Mouse (Mus musculus): ENCODE results near the gene Tspan17. TPM values are rescaled to one million over a fixed set of nuclear protein-coding genes. Genes with fewer than 3 reads are reported as not detected.

Gene Tspan17
- polyA plus RNA-seq, 1 experiment from 2014 or later: 8.7 TPM

DNA sequence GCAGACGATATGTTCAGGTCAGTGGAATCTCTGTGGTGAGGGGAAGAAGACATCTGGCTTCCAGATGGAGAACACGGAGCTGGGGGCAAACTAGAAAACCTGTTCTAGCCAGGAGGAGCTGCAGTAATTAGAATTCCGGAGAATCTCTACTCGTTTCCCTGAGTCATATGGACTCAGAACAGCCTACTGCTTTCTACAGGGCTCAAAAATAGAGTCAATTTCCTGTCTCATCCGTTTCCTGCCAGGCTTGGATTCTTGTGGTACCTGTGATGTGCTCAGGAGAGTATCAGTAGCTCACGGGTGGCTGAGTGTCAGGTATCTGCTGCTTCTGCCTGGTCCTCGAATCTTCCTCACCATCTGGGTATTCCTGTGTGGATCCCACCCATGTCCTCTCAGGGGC is 22.3 kb downstream of the Tspan17 start:
- no peaks in the 10 kb centered on the region for H3K27me3 ChIP-seq (ENCODE audit: insufficient read depth, low read length)
- no peak overlapping the region for H3K9ac ChIP-seq
- ATAC-seq (ENCODE audit: insufficient read depth) (no peak), DNase-seq (no peak)
- H3K9me3 ChIP-seq (ENCODE audit: low read depth, low read length): no peaks in the 10 kb centered on the region
- H3K27ac ChIP-seq (ENCODE audit: low read depth): no peak overlapping the region
- no peak overlapping the region for H3K4me2 ChIP-seq
- TF ChIP-seq CTCF (IDR thresholded peaks at IDR 0.05; ENCODE audit: low read depth): no peak
- 59% methylated on average over 7 of the region's 7 CpGs for WGBS
- H3K36me3 ChIP-seq (ENCODE audit: insufficient read depth): no peaks in the 10 kb centered on the region
- H3K4me1 ChIP-seq (ENCODE audit: insufficient read depth): no peaks in the 10 kb centered on the region
- H3K4me3 ChIP-seq (ENCODE audit: low read depth, low read length): no peak overlapping the region

DNA sequence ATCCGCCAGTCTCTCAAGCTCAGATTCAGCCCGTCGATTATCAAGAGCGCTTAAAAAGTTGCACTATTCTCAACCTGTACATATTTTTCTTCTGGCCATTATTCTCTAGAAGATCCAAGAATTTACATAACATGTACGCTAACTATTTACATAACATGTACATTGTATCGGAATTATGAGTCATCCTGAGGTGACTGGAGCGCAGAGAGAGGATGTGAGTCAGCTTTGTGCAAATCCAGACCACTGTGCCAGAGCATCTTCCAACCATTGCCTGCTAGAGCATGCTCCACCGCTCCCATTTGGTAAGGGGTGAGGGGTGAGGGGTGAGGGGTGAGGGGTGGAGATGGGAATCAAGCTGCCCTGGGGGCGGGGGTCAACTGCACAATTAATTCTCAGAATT is 24.2 kb downstream of the Tspan17 start:
- Histone ChIP-seq H3K36me3 (ENCODE audit: insufficient read depth) (no peaks in the 10 kb centered on the region), H3K4me1 (ENCODE audit: insufficient read depth) (no peaks in the 10 kb centered on the region), H3K27ac (ENCODE audit: low read depth) (no peak overlapping the region), H3K27me3 (ENCODE audit: insufficient read depth, low read length) (no peaks in the 10 kb centered on the region), H3K4me2 (no peak overlapping the region), H3K9me3 (ENCODE audit: low read depth, low read length) (no peaks in the 10 kb centered on the region), H3K9ac (no peak overlapping the region), H3K4me3 (ENCODE audit: low read depth, low read length) (no peak overlapping the region)
- no peak for DNase-seq
- 81% methylated on average over 9 of the region's 9 CpGs for WGBS
- ATAC-seq (ENCODE audit: insufficient read depth): no peak
- TF ChIP-seq CTCF (IDR thresholded peaks at IDR 0.05; ENCODE audit: low read depth): no peak

DNA sequence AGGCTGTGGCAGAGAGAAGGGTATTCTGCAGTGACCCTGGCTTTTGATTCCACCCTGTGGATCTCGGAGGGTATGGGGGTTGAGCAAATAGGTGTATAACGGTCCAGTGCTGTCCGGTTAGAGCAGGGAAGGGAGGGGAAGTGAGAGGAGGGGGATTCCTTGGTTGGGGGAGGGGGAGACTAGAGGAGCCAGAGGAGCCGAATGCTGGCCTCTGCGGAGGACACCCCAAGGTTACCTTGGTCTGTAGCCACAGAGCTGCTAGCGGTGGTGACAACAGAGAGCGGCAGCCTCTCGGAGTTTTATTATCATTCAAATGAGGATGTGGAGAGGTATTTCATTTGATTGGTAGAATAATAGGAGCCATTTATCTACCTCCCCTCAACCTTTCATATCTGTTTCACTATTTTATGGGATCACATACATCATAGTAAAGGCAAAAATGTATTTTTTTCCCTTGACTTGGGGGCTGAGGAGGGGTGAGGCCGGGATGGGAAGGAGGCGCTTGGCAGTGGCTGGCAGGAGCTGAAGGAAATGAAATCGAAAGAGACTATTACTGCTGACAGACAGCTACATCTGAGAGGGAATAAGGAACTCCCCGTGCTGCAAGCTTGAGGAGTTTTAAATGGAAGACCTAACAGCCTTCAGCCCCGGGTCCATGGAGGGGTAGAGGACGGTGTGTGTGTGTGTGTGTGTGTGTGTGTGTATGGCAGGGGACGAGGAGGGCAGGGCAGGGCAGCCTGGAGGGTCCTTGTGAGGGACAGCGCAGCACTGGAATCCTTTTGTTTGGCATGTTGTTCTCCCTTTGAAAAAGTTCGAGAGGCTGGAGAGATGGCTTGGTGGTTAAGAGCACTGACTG is 29.4 kb downstream of the Tspan17 start:
- 29% methylated on average over 17 of the region's 17 CpGs for WGBS
- Histone ChIP-seq H3K9me3 (ENCODE audit: low read depth, low read length) (no peaks in the 10 kb centered on the region), H3K4me3 (ENCODE audit: low read depth, low read length) (no peak overlapping the region), H3K9ac (no peak overlapping the region), H3K27ac (ENCODE audit: low read depth) (no peak overlapping the region), H3K36me3 (ENCODE audit: insufficient read depth) (no peaks in the 10 kb centered on the region), H3K4me1 (ENCODE audit: insufficient read depth) (no peaks in the 10 kb centered on the region), H3K4me2 (no peak overlapping the region), H3K27me3 (ENCODE audit: insufficient read depth, low read length) (no peaks in the 10 kb centered on the region)
- DNase-seq: no peak
- ATAC-seq (ENCODE audit: insufficient read depth): no peak
- no peak for TF ChIP-seq CTCF (IDR thresholded peaks at IDR 0.05; ENCODE audit: low read depth)

- Histone ChIP-seq H3K27me3 (ENCODE audit: insufficient read depth, low read length) (no peaks in the 10 kb centered on the region), H3K9me3 (ENCODE audit: low read depth, low read length) (no peaks in the 10 kb centered on the region), H3K36me3 (ENCODE audit: insufficient read depth) (no peaks in the 10 kb centered on the region), H3K4me1 (ENCODE audit: insufficient read depth) (no peaks in the 10 kb centered on the region), H3K4me3 (ENCODE audit: low read depth, low read length) (no peak overlapping the region), H3K9ac (no peak overlapping the region), H3K4me2 (no peak overlapping the region), H3K27ac (ENCODE audit: low read depth) (no peak overlapping the region)
- ATAC-seq (ENCODE audit: insufficient read depth): no peak
- 74% methylated on average over 4 of the region's 4 CpGs for WGBS
- no peak for DNase-seq
- no peak for TF ChIP-seq CTCF (IDR thresholded peaks at IDR 0.05; ENCODE audit: low read depth)
These were observed 31.9 kb downstream of the Tspan17 start for GRCm38 (mm10) chr13:54821106-54821505.

DNA sequence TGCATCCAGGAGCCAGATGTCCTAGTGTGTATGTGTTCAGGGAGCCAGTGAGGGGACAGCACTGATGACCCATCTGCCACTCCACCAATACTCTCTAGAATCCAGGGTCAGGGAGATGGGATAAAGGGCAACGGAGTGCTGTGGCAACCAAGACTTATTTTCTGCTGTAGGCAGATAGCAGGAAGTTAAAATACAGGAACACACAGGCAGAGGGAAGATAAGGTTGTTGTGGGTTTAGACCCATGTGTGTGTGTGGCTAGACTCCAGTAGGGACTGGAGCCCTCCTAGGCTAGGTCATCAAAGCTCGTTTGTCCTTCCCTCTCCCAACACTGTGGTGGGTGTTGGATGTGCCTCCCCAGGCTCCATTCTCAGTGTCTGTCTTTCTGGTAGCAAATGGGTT is 32.8 kb downstream of the Tspan17 start:
- Histone ChIP-seq H3K36me3 (ENCODE audit: insufficient read depth) (no peaks in the 10 kb centered on the region), H3K27ac (ENCODE audit: low read depth) (no peak overlapping the region), H3K9ac (no peak overlapping the region), H3K9me3 (ENCODE audit: low read depth, low read length) (no peaks in the 10 kb centered on the region), H3K27me3 (ENCODE audit: insufficient read depth, low read length) (no peaks in the 10 kb centered on the region), H3K4me1 (ENCODE audit: insufficient read depth) (no peaks in the 10 kb centered on the region), H3K4me2 (no peak overlapping the region), H3K4me3 (ENCODE audit: low read depth, low read length) (no peak overlapping the region)
- ATAC-seq (ENCODE audit: insufficient read depth) (no peak), DNase-seq (no peak)
- TF ChIP-seq CTCF (IDR thresholded peaks at IDR 0.05; ENCODE audit: low read depth): no peak
- 67% methylated on average over 2 of the region's 2 CpGs for WGBS

DNA sequence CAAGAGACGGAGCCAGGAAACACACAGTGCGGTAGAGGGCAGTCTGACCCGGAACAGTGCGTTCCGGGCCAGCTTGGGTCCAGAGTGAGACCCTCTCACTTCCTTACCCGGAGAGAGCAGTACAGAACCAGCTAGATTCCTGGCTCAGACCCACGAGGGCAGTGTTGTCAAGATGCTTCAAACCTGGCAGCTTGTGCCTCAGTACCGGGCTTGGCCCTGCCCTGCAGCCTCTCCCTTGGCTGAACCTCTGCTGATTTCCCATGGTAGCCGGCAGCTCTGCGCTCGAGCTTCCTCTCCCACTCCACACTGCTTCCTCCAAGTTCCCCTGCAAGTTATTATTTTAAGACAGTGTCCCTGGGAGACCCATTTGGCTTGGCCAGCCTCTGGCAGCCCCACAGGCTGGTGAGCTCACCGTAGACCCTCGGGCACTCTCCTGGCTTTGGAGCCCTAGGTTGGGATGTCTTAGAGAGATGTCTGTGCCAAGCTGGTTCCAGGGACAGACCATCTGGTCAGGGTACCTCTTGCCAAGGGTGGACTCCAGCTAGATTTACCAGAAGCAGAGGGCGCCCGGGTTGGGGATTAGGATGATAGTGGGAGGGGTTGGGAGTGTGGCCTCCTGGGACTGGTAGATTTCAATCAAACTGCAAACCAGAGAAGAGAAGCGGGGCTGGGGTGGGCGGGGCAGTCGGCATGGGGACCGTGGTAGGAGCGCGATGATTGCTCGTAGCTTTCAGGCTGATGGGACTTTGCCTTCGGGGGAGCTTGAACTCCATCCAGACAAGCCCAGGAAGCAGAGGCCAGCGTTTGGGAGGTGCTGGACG is 35.1 kb downstream of the Tspan17 start:
- no peak overlapping the region for H3K4me3 ChIP-seq (ENCODE audit: low read depth, low read length)
- 16% methylated on average over 25 of the region's 25 CpGs for WGBS
- H3K36me3 ChIP-seq (ENCODE audit: insufficient read depth): no peaks in the 10 kb centered on the region
- no peak overlapping the region for H3K9ac ChIP-seq
- TF ChIP-seq CTCF (IDR thresholded peaks at IDR 0.05; ENCODE audit: low read depth): peak; percentile 11; the same call in 1 of the 2 replicates
- no peaks in the 10 kb centered on the region for H3K27me3 ChIP-seq (ENCODE audit: insufficient read depth, low read length)
- peak overlapping the region; percentile 52 for H3K4me2 ChIP-seq
- no peaks in the 10 kb centered on the region for H3K4me1 ChIP-seq (ENCODE audit: insufficient read depth)
- peak; percentile 55 for DNase-seq
- peak; percentile 65 for ATAC-seq (ENCODE audit: insufficient read depth)
- no peak overlapping the region; the same call in 1 of the 2 replicates for H3K27ac ChIP-seq (ENCODE audit: low read depth)
- H3K9me3 ChIP-seq (ENCODE audit: low read depth, low read length): no peaks in the 10 kb centered on the region

GRCm38 (mm10) chr13:54827992-54828391 is 38.8 kb downstream of the Tspan17 start:
- TF ChIP-seq CTCF (IDR thresholded peaks at IDR 0.05; ENCODE audit: low read depth): no peak
- H3K27me3 ChIP-seq (ENCODE audit: insufficient read depth, low read length): no peaks in the 10 kb centered on the region
- ATAC-seq (ENCODE audit: insufficient read depth) (no peak), DNase-seq (no peak)
- no peaks in the 10 kb centered on the region for H3K4me1 ChIP-seq (ENCODE audit: insufficient read depth)
- H3K4me2 ChIP-seq: no peak overlapping the region
- H3K4me3 ChIP-seq (ENCODE audit: low read depth, low read length): no peak overlapping the region
- 38% methylated on average over 7 of the region's 7 CpGs for WGBS
- H3K9me3 ChIP-seq (ENCODE audit: low read depth, low read length): no peaks in the 10 kb centered on the region
- no peak overlapping the region for H3K27ac ChIP-seq (ENCODE audit: low read depth)
- H3K9ac ChIP-seq: no peak overlapping the region
- no peaks in the 10 kb centered on the region for H3K36me3 ChIP-seq (ENCODE audit: insufficient read depth)
